Mouse (Mus musculus): Measurements from ENCODE around the gene Cyp21a1. TPM values are rescaled to one million over a fixed set of nuclear protein-coding genes. Genes with fewer than 3 reads are reported as not detected.
"Not testable (repeated sequence)": the region's sequence is repeated elsewhere in the genome, so short reads cannot be mapped to it uniquely, and the experiment has no call there.

Cyp21a1 gene
- not detected for total RNA-seq (2021)

DNA sequence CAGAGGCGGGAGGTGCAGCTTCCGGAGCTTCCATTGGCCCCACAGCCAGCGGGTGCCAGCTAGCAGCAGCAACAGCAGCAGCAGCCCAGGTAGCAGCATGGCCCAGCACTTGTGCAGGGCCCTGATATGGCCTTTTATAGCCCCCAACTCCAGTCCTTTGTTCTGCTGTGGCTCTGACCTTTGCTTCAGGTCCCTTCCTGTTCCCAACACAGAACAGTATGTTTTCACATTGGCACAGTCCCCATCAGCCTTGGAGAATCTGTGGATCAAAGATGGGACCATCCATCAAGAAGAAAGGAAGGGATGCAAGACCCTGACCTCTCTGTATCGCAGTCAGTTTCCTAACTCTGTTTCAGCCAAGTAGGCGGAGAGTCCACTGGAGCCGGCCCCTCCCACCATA lies at the start of gene Cyp21a1:
Gene Cyp21a1, minus strand, starts transcription at position 261 of the 400 bp plus-strand sequence.
- DNase-seq (ENCODE audit: low spot score in 2 of 2); intact Hi-C loops (cut with DNase I): not testable (repeated sequence)

DNA sequence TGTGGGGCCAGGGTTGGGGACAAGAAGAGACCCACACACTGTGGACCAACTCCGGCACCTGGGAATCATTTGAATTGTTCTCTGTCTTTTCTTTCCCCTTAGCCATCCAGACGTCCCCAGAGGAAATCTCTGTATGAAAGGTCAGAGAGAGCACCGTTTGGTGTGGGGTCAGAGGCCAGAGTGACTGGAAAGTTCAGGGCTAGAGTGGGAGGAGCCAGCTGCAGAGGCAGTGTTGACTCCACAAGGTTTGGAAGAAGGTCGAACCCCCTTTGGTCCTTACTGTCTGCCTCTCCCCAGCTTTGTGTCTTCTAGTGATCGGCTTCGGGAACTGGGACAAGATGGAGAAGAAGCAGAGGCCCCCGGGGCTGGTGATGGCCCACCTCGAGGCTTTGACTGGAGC lies 49.1 kb upstream of the Cyp21a1 start:
- intact Hi-C loops (cut with DNase I): loop anchor here (5.0 kb wide), 2 partner anchors 39 to 129 kb away; partner anchors contain the start of gene Lsm2
- no peak for DNase-seq (ENCODE audit: low spot score in 2 of 2)

DNA sequence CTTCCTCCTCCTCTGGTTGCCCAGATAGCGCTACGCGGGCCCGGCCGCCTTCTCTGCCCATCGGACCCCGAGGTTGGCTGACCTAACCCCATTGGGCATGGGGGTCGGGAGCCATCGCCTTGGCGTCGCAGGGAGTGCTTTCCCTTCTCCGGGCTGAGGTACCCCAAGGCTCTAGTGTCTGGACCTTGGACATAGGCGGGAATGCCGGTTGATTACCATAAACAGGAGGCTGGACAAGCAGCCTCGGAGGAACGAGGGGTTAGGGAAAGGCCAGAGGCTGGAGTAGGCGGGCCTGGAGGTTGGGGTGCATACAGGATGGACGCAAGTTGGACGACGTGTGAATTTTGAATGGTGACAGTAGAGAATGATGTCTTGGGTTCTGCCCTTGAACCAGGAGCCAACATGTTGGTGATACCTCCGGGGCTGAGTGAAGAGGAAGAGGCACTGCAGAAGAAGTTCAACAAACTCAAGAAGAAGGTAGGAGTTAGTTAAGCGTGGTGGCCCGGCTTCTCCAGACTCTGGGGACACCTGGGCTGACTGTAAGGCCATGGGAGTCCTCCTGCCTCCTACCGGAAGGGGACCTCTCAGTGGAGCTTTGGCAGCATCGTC lies 46.3 kb upstream of the Cyp21a1 start:
- DNase-seq (ENCODE audit: low spot score in 2 of 2): no peak
- intact Hi-C loops (cut with DNase I): loop anchor here (1.0 to 5.0 kb wide), 3 partner anchors 13 to 132 kb away; partner anchors contain the start of genes Dxo and Lsm2

DNA sequence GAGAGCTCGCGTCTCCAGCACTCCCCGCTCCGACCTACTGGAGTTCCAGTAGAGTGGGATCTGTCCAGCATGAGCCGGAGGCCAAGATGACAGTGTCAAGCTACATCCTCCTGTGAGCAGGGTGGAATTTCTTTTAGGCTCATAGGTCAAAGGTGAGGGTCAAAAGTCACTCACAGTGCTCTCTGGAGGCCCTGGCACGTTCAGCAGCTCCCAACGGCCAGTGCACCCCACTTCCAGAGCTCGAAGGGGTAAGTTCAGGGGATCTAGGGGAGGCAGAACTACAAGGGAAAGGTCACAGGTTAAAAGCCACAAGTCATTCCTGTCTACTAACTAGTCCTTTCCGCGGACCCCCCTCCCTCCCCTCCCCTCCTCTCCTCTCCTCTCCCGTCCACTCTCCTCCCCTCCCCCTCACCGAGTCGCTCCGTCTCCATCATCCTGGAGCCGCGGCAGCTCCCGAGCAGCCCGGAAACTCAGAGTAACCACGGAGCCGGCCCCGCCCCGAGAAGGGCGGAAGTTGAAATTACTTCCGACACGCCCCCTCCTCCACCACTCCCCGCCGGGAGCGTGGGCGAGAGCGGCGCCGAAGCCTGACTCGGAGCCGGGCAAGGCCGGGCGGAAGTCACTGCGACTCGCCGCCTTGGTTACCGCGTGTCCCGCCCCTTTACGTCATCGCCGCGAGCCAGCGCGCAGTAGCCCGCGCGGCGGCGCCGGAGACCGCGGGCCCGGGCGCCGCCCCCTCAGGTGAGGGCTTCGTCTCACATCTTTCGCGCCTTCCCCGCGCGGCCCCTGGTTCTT lies 45.6 kb upstream of the Cyp21a1 start, which contains the start of the genes Skiv2l and Nelfe:
Gene Skiv2l, minus strand, starts transcription at position 489 of the 795 bp plus-strand sequence.
Gene Nelfe, plus strand, starts transcription at position 670 of the 795 bp plus-strand sequence.
- intact Hi-C loops (cut with DNase I): loop anchor here (1.0 to 10.0 kb wide), 4 partner anchors 13 to 915 kb away; partner anchors contain the start of genes Dxo and Lsm2
- peak; percentile 98 for DNase-seq (ENCODE audit: low spot score in 2 of 2)

DNA sequence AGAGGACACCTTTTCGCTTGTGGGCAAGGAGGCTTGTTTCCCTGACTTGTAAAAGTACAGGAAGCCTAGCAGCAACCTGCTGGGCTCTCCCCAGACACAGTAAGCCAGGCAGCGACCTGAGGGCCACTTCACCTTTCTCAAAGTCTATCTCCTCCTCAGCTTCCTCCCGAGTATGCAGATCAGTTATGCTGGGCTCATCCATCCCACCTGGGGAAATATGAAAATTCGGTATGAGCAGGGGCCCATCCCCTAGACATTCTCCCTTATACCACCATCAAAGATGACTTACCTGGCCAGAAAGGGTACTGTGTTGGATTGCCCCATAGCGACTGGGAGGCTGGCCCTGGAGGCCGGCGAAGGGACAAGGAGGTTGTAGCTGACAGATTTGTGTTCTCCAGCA lies 43.3 kb upstream of the Cyp21a1 start:
- intact Hi-C loops (cut with DNase I): loop anchor here (10.0 kb wide), 1 partner anchor 913 kb away; no protein-coding TSS in a partner anchor
- DNase-seq (ENCODE audit: low spot score in 2 of 2): no peak

DNA sequence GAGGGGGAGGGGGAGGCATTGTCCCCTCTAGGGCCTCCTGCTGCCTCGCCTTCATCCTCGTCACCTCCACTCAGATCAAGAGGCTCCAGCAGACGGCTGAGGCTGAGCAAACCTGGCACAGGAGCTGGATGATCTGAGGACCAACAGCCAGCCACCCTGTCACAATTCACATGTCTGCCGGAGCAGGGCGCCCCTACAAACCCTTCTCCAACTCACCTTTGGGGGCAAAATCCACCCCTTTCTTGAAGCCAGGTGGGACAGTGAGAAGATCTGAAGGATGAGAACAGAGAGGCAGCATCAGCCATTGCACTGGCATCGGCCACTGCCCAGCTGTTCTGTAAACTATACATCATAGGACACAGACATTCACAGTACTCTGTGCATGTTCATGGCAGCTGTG lies 42.8 kb upstream of the Cyp21a1 start:
- DNase-seq (ENCODE audit: low spot score in 2 of 2): no peak
- intact Hi-C loops (cut with DNase I): loop anchor here (10.0 kb wide), 1 partner anchor 912 kb away; no protein-coding TSS in a partner anchor

DNA sequence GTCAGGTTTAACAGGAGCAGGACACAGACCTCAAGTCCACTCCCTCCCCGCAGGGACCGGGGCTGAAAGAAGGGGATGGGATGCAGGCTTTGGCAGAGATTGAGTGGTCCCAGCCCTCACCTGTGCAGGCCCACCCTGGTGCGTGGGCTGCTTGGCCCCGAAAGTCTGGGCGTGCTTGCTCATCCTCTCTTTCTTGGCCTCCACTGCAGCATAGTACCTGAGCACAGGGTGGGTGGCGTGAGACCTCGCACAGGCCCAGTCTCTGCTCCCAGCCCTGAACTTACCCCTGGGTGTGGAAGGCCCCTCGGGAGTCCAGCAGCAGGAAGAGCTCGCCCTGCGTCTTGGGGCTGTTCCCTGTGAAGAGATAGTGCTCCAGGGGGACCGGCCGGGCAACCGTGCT lies 40.5 kb upstream of the Cyp21a1 start:
- intact Hi-C loops (cut with DNase I): loop anchor here (10.0 kb wide), 1 partner anchor 910 kb away; no protein-coding TSS in a partner anchor
- no peak for DNase-seq (ENCODE audit: low spot score in 2 of 2)

DNA sequence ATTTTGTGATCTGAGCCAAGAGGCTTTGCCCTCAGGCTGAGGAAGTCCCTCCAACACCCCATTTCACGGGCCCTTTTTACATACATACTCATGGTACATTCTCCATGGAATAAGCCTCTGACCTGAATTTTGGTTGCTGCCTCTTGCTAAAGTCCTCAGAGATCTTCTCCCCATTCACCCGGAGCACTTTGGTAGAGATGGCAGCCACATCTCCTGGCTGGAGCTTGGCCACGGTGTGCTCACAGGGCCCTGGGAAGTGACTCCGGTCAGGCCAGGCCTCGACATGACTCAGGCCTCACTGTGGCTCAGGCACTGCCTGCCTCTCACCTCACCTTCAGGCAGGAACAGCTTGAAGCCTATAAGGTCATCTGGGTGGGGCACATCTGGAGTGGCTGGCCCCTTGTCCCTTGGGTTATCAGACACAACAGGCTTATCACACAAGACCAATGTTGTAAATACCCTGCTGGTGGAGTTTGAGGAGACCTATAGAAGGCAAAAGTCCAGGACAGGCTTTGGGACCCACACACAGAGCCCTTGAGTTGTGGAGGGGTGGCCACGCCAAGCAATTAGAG lies 36.5 kb upstream of the Cyp21a1 start:
- intact Hi-C loops (cut with DNase I): loop anchor here (10.0 kb wide), 1 partner anchor 906 kb away; no protein-coding TSS in a partner anchor
- DNase-seq (ENCODE audit: low spot score in 2 of 2): no peak

DNA sequence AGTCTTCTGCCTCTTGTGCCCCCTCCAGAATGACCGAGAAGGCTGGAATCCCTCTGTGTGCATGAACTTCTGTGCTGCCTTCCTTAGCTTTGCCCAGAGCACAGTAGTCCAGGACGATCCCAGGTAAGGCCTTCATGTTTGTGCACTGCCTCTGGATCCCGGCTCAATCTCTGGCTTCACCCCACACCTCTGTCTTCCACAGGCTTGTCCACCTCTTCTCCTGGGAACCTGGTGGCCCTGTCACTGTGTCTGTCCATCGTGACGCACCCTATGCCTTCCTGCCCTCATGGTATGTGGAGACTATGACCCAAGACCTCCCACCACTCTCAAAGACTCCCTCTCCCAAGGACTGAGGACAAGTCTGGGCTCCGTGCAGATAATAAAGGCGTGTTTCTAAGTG lies 34.4 kb upstream of the Cyp21a1 start:
- DNase-seq (ENCODE audit: low spot score in 2 of 2): no peak
- intact Hi-C loops (cut with DNase I): loop anchor here (5.0 kb wide), 3 partner anchors 54 to 404 kb away; partner anchors contain the start of gene Ddx39b

DNA sequence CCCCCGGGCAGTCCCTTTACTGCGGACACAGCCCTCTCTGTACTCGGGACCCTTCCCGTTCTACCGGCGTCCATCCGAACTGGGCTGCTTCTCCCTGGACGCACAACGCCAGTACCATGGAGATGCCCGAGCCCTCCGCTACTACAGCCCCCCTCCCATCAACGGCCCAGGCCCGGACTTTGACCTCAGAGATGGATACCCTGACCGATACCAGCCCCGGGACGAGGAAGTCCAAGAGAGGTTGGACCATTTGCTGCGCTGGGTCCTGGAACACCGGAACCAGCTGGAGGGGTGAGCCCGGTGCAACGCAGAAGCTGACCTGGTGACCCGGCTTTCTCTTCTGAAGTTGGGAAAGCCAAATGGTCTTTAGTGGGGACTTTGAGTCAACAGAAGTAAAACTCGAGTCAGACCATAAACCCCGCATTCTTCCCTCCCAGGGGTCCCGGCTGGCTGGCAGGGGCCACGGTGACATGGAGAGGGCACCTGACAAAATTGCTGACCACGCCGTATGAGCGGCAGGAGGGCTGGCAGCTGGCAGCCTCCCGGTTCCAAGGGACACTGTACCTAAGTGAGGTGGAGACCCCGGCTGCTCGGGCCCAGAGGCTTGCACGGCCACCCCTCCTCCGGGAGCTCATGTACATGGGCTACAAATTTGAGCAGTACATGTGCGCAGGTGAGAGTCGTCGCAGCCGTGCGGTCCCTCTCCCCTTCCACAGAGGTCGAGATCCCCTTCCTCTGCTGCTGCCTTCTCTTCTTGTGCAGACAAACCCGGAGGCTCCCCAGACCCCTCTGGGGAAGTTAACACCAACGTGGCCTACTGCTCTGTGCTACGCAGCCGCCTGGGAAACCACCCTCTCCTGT lies 33.3 kb upstream of the Cyp21a1 start:
- intact Hi-C loops (cut with DNase I): loop anchor here (1.0 to 5.0 kb wide), 4 partner anchors 13 to 405 kb away; partner anchors contain the start of genes Ddx39b, Nelfe and Skiv2l
- no peak for DNase-seq (ENCODE audit: low spot score in 2 of 2)

DNA sequence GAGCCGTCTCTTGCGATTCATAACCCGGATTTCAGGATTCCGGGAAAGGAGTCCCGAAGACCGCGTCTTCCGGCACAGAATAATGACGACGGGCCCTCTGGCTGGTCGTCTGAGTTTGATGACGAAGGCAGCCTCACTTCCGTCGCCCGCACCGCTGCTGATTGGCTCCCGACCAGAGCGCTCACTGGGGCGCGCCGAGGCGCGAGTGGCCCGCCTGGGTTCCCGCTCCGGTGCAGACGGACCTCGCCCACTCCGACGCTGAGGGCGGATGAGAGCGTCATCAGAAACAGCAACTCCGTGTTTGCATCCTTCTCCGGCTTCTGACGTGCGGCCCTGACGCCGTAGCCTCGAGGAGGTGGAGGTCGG lies 32.5 kb upstream of the Cyp21a1 start, which contains the start of the genes Stk19 and Dxo:
Gene Stk19, minus strand, starts transcription at position 90 of the 366 bp plus-strand sequence.
Gene Dxo, plus strand, starts transcription at position 164 of the 366 bp plus-strand sequence.
- intact Hi-C loops (cut with DNase I): loop anchor here (1.0 to 5.0 kb wide), 4 partner anchors 13 to 405 kb away; partner anchors contain the start of genes Ddx39b, Nelfe and Skiv2l
- peak; percentile 98 to 99 for DNase-seq (ENCODE audit: low spot score in 2 of 2)

DNA sequence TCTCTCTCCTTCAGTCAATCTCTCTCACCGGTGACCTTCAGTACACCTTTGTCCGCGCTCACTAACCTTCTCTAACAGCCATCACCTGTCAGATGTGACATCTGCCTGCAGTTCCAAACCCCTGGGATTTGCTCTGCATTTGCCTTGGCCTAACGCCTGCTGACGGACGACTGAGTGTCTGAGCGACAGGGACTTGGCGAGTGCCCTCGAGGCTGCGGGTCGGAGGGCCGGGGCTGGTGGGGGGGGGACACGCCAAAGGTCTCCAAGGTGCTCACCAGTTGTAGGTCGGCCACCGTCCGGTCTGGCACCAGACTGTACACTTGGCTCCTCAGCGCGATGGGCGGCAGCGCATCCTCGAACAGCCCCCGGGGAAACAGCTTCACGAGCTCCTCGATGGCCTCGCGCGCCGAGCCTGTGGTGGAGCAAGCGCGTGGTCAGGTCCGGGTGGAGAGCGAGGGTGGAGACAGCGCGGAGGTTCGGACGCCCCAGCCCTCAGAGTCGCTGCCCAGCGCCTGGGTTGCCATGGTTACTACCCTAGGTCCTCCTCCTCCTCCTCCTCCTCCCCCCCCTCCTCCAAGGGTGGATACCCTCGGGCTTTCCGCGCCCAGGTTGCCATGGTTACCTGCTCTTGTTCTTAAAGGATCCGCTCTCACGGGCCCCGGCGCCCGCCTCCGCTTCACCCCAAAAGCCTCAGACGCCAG lies 31.9 kb upstream of the Cyp21a1 start:
- intact Hi-C loops (cut with DNase I): loop anchor here (5.0 kb wide), 3 partner anchors 56 to 406 kb away; partner anchors contain the start of gene Ddx39b
- no peak for DNase-seq (ENCODE audit: low spot score in 2 of 2)

DNA sequence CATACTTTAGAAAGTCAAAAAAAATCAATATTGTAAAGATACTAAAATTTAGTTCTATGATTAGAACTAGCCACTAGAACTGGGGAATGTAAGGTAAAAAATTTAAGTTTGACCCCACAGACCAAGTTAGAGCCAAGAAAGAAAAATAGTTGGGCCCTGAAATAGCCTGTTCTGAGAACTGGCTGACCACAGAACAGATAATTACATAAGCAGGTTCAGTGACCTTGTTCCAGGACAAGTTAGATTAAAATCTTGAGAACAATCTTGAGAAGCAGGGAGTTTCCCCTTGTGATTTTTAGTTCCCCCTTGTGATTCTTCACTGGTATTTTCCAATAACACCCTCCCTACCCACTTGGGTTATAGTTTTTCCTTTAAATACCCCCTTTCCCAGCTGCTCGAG lies 26.4 kb upstream of the Cyp21a1 start:
- intact Hi-C loops (cut with DNase I); DNase-seq (ENCODE audit: low spot score in 2 of 2): not testable (repeated sequence)

DNA sequence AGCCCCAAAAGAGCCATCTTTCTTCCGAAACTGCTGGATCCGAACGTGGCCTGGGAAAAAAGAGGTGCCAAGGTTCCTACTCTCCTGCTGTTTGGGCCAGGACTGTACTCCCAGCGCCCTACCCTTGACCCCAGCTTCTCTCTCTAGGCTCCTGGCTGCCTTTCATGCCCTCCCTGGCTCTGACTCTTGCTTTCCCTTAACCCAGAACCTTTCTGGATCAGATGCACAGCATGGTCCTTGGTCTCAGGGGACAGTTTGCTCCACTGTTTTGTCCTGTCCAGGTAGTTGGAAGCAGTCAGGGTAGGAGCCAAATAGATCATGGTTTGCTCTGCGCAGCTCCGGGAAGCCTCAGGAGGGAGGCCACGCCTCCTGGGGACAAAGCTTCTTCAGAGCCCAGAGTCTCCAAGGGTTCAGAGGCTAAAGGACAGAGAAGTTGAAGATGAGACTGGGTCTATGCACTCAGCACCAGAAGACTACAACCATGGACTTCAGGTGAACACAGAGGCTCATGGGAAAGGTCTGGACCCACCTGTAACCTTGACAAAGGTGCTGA lies 10.5 kb upstream of the Cyp21a1 start:
- intact Hi-C loops (cut with DNase I): no loop called here
- no peak for DNase-seq (ENCODE audit: low spot score in 2 of 2)

DNA sequence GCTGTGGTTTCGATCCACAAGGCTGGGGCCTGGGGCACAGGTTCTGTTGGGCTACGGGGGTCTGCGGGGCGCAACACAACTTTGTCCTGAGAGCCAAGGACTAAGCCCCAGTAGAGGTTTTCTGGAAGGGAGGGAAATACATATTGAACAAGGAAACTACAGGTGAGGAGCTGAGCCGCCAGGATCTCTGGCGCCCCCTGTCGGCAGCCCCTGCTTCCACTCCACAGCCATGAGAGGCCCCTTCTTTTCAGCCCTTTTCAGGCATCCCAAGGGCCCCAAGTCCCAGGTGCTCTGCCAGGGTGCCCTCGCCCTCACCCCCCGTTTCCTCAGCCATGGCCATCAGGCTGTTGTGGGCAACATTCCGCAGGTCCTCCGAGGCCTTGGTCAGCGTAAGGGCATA lies 9.4 kb upstream of the Cyp21a1 start:
- DNase-seq (ENCODE audit: low spot score in 2 of 2): not testable (repeated sequence)
- intact Hi-C loops (cut with DNase I): loop anchor here (2.0 kb wide), 1 partner anchor 81 kb away; no protein-coding TSS in a partner anchor

DNA sequence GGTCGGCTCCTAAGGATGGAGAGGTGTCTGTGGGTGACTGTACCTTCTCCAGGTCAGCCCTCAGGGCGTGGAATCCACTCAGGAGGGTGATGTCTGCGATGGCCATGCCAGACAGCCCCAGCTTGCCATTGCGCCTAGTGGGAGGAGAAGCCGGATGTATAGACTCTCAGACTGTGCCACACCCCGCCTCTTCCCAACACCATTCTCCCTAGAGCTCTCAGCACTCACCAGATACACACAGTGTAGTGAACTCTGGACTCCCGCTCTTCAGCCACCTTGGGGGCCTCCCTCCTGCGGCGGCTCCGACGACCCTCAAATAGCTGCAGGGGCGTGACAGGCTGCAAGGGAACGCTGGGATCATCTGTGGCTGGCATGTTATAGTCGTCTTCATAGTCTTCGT lies 6.9 kb upstream of the Cyp21a1 start:
- intact Hi-C loops (cut with DNase I): no loop called here
- DNase-seq (ENCODE audit: low spot score in 2 of 2): no peak

DNA sequence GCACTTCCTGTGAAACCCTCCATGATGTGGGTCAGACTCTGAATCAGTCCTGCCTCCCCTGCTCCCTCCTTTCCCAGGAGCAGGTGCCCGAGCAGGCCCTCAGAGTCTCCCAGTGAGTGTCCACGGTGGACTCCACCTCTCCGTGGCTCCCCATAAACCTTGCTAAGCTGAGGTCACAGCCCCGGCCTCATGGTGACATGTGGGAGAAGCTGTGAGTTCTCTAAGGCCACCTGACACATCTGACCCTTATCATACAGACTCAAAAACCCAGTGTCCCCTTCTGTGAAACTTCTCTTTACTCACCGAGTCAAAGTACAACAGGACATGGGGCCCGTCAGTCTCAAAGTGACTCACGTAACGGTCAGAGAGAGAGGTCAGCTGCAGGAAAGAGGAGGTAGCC lies 6.5 kb upstream of the Cyp21a1 start:
- DNase-seq (ENCODE audit: low spot score in 2 of 2); intact Hi-C loops (cut with DNase I): not testable (repeated sequence)

DNA sequence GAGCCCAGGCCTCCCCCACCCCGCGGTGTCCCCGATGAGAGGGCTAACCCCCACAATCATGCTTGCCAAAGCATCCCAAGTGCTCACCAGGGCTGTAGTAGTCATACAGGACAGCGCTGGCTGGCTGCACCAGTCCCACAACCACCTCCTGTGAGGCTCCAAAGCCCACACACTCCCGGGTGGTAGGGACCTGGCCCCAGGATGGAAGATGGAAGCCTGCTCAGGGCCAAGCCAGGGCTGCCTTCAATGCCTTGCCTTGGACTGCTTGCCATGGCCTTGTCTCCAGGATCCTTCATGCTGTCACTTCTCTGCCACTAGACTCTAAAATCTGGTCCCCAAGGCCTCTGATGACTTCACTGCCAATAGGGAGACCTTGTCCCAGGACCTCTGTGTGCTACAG lies 6.0 kb upstream of the Cyp21a1 start:
- DNase-seq (ENCODE audit: low spot score in 2 of 2); intact Hi-C loops (cut with DNase I): not testable (repeated sequence)
